Mouse (Mus musculus) MN1 (cell line): ENCODE measurements at regions not wholly inside any gene's neighbourhood (a gene's known extent, or its start where the extent isn't known, plus 50 kb on each side); places are given as distances from the start of the nearest gene placed in this dataset.

Experiments used
- DNase-seq: peaks from one replicate; pipeline ENCODE4 v3.0.0-alpha.2; 2016; ENCODE audit warnings: low spot score

DNA sequence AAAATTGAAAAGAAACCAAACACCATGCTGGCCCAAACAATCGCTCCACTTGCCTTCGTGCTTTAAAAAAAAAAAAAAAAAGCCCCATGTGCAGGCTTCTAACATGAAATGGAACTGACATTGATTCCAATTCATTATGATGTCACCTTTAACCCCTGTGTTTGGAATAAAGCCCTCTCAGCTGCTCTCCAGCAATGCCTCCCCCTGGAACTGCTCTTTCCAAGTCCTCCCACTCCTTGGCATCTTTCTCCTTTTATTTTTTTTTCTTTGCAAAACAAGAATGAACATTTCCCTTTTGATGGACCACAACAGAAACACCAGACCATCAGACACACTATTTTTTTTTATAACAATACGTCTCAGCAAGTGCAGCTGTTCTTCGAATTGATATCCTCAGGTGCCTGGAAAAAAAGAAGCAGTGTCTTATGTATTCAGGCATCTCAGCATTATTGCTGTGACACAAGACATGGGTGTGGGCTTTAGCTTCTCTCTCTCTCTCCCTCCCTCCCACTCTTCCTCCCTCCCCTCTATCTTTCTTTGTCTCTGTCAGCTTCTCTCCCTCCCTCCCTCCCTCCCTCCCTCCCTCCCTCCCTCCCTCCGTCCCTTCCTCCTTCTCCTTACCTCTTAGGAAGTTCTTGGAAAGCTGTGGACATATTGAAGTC is 152.3 kb upstream of the Pitrm1 start:
- no peak for DNase-seq

DNA sequence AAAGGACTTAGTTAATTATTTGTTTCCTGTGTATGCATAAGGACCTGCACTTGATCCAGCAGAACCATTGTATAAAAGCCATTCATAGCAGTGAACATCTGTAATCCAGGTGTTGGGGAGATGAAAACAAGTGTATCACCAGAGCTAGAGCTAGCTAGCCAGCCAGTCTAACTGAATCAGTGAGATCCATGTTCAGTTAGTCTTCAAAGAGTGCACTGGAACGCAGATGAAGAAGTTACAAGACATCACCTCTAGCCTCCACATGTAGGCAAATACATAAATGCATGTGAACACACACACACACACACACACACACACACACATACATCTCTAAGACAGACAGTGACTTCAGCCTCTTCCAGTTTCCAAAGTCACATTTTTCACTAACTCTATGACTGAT is 150.3 kb upstream of the Pitrm1 start:
- DNase-seq = no peak

DNA sequence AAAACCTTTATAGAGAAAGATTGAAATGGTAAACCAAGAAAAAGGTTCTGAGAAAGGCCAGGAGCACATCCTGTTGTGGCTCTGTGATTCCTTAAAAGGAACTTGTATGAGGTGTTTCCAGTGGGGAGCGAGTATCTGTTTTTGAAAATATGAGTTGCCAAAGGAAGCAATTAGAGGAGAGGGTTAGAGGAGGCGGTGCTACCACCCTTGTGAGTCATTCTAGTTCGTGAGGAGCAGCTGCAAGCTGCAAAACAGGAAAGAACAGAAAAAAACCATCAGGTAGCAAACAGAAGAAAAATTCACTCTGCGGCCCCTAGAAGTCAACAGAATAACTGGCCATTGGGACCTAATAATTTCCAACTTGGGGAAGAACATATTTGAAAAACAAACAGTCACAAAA is 116.1 kb upstream of the Pitrm1 start:
- DNase-seq = no peak

DNA sequence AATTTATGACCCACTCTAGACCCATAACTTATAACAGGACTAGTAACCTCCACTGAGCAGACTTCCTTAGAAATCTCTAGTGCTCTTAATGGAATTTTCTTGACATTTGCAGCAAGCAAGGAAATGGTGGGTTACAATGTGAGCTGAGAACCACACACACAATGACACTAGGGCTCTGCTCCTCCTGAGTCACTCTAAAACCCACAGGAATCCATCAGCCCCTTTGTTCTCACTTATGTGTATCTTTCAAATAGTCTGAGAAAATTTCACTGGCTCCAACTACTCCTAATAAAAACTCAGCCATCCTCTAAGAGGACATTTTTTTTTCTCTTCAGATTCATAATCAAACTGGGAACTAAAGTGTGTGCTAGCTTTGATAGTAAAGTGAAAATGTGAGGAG is 101.0 kb upstream of the Pitrm1 start:
- no peak for DNase-seq

GRCm38 (mm10) chr13:6461363-6461762 is 86.6 kb upstream of the Pitrm1 start:
- no peak for DNase-seq

DNA sequence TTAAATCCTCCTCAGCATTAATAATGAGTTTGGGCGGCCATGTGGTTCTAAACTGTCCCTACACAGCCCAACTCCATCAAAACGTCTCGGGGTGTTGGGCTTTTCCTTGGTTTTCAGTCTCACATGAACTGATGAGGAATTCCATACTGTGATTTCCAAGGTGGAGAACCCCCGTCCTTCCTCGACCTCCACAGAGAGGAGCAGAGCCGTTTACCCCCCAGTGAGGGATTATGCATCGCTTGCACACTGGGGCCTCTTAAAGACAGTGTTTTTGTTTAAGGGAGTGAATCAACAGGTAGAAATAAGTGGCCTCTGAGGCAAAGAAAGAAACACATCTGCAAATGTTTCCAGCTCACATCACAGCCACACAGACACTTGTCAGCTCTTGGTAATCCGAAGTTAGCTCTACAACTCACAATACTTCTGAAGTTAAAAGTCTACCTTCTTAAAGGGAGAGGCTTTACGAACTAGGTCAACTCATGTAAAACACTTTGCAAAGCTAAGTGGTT is 82.0 kb upstream of the Pitrm1 start:
- DNase-seq = no peak

- DNase-seq = peak; percentile 51
Measured at GRCm38 (mm10) chr13:6469446-6470227, 78.3 kb upstream of the Pitrm1 start.

DNA sequence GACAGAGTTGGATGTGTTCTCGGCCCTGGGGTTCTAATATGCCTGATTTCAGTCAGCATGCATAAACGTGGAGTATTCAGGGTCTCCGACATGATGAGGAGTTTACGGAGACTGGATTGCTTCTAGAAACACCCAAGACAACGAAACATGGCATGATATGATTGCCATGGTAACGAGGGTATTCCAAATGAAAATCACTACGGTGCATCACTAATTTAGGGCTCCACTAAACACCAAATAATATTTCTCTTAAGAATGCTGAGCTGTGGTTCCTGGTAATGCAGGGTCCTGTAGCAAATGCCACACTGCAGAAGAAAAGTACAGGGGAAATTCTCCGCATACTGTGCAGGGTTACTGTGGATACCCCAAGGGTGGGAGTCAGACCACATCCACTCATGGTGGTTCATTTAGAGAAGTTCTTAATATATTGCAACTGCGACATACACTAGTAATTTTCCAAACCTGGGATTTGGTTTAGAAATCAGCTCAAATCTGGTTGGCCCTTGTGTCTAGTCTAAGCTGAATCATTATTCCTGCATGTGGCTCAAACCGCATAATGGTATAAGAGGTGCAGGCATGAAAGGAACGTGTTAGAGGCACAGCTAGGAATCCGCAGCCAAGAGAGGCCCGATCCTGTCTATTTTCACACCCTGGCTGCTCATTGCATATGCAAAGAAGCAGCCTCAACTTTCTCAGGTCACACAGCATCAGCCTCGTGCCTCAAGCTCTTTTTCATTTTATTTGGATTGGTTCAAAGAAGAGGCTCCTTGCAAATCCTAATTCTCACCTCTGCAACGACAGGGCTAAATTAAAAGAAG is 77.5 kb upstream of the Pitrm1 start:
- DNase-seq = no peak

DNA sequence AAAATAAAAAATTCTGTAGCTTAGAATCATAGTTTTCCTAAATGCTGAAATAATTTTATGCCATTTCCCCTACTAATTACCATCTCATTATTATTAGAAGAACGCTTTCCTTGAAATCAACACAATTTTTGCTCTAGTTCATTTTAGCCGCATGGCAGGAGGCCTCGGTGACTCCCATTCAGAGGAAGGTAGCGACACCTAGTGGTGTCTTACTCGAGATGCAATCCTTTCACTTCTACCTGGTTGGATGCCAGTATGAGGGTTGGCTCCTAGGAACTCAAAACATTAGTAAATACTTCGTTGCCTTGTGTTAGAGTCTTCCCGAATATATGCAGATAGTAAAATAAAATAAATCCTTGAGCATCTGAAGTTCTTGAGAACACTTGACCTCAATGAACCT is 76.3 kb upstream of the Pitrm1 start:
- DNase-seq = peak; percentile 84

DNA sequence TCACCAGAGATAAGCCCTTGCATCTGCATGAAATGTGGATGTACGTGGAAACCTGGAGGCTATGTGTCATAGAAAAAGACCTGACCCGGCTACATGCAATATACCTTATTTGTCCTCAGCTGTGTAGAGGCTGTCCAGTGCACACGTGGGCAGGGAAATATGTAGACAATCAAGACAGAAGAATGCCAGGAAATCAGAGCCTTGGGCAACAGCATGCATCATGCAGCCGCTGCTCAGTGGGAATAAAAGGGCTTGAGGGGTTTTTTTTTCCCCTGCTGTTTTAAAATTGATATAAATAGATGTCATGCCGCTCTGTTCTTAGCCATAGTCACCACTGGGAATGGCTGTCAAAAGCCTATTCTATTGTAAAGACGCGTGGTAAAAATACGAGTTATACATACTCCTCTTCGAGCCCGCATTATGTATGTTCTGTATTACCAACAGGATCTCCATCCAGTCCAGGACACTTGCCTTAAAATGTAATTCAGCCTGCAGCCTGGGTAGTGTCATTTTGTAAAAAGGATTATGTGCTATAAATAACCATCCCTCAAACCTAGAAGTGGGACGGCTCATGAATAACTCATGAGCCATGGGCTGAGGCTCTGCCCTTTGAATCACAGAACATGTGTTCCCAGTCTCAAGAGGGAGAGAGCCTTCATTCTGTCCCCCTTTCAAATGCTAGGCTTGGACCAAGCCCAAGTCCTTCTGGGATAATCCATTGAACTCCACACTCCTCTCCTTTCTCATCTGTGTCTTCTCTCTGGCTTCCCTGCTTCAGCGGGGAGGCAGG is 74.4 kb upstream of the Pitrm1 start:
- no peak for DNase-seq

GRCm38 (mm10) chr13:6479667-6480066 is 68.3 kb upstream of the Pitrm1 start:
- DNase-seq = no peak

DNA sequence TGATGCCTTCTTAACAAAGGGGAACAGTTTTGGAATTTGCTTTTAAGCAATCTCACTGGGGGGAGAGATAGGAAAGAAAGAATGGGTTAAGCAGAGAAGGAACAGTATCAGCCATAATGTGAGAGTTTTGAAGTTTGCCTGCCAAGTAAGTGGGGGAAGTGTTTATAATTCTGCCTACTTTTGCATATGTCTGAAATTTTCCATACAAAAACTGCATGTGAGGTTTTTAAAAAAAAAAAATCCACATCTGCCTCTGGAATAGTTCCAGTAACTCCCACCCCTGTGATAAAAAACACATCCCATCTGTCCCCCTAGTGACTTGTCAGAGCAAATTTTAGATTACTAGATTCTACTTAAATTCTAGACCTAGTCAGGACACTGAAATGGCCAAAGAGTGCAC is 63.5 kb upstream of the Pitrm1 start:
- no peak for DNase-seq

DNA sequence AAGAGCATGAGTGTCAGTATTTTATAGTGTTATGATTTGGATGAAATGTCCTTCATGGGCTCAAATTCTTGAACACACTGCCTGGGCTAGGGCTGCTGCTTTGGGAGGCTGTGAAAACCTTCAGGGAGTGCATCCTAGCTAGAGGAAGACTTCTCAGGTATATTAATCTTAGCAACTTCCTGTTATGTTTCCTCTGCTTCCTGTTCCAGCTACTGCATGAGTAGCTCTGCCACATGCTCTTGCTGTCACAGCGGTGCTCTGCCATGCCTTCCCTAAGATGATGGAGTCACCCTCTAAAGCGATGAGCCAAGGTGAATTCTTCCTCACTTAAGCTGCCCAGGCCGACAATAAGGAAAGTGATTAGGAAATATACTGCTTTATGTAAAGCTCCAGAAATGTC is 60.1 kb upstream of the Pitrm1 start:
- no peak for DNase-seq

- DNase-seq = no peak
Measured at GRCm38 (mm10) chr13:6492916-6493619, 54.9 kb upstream of the Pitrm1 start.
